Mouse (Mus musculus): Measurements from ENCODE around the gene Ppp1r2. TPM values are rescaled to one million over a fixed set of nuclear protein-coding genes. Genes with fewer than 3 reads are reported as not detected.

Ppp1r2 gene
- polyA plus RNA-seq, 1 experiment from 2014 or later = 94.9 TPM

DNA sequence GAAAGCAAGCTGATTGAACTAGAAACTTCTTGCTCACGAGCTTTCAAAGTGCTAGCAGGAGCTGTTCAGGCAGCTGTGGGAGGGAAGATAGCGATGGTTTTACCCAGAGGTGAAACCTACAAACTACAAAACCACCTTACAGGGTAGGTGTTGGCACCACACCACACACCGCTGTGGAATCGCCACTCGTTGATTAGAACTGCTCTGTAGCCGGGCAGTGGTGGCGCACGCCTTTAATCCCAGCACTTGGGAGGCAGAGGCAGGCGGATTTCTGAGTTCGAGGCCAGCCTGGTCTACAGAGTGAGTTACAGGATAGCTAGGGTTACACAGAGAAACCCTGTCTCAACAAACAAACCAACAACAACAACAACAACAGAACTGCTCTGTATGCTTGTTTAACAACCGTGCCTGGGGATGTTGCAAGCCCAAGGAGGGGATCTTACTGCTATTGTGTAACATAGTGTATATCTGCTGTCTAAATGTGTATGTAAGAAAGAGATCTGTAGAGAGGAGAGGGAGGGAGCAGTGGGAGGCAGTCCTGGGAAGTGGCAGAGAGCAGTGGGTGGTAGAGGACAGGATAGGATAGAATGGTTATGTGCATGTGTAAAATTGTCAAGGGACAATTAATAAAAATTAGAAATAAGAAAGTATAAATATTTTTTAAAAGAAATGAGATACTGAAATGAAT, 11.9 kb upstream of the Ppp1r2 start:
- Histone ChIP-seq H3K9me3 (replicated peaks) (no peaks in the 10 kb centered on the region), H3K4me2 (no peak overlapping the region), H3K27ac (no peak overlapping the region), H3K36me3 (no peaks in the 10 kb centered on the region), H3K4me1 (replicated peaks) (peaks cover 21% of the 10 kb centered on the region), H3K4me3 (no peak overlapping the region), H3K9ac (no peak overlapping the region), H3K27me3 (no peaks in the 10 kb centered on the region)
- ATAC-seq (replicated peaks; ENCODE audit: insufficient number of reproducible peaks, insufficient read depth, low FRiP score, low read depth) = no peak
- 88% methylated on average over 11 of the region's 11 CpGs for WGBS

DNA sequence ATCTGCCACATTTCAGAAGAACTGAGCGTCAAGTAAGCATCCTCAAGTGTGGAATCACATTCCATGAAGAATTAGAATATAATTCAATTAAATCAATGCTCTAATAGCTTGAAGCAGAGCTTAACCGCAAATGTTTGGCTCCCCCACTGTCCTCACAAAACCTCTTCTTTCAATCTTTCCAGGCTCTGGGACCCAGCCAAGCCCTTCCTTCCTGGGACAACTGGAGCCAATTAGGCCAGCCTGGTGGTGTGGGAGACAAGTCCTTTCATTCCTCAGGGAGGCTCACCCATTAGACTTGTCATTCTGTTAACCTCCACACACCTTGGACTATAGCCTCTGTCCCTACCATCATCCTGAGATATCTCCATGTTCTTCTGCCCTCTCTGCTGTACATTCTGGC, 6.9 kb upstream of the Ppp1r2 start:
- WGBS = 78% methylated on average over 2 of the region's 2 CpGs
- Histone ChIP-seq H3K27me3 (no peaks in the 10 kb centered on the region), H3K36me3 (no peaks in the 10 kb centered on the region), H3K4me1 (replicated peaks) (peaks cover 4% of the 10 kb centered on the region; the same call in 1 of the 2 replicates), H3K4me3 (no peak overlapping the region), H3K4me2 (no peak overlapping the region), H3K9ac (no peak overlapping the region), H3K9me3 (replicated peaks) (no peaks in the 10 kb centered on the region), H3K27ac (no peak overlapping the region)
- no peak for ATAC-seq (replicated peaks; ENCODE audit: insufficient number of reproducible peaks, insufficient read depth, low FRiP score, low read depth)

DNA sequence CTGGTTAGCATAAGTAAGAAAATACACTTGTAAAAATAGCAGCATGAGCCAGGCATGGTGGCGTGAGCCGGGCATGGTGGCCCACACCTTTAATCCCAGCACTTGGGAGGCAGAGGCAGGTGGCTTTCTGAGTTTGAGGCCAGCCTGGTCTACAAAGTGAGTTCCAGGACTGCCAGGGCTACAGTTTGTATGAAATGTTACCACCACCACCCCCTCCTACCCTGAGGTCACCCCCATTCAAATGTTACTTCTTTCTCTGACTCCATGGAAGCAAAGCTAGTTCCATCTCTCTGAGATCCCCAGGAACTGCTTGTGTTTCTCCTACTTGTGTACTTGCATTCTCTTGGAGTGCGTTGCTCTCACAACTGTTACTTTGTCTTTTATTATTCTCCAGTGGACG, 5.1 kb upstream of the Ppp1r2 start:
- no peak overlapping the region for H3K4me2 ChIP-seq
- H3K9ac ChIP-seq = no peak overlapping the region
- no peak overlapping the region for H3K4me3 ChIP-seq
- no peaks in the 10 kb centered on the region for H3K27me3 ChIP-seq
- H3K36me3 ChIP-seq = no peaks in the 10 kb centered on the region
- ATAC-seq (replicated peaks; ENCODE audit: insufficient number of reproducible peaks, insufficient read depth, low FRiP score, low read depth) = no peak
- no peaks in the 10 kb centered on the region for H3K9me3 ChIP-seq (replicated peaks)
- H3K27ac ChIP-seq = no peak overlapping the region
- WGBS = 87% methylated on average over 4 of the region's 4 CpGs
- peaks cover 21% of the 10 kb centered on the region for H3K4me1 ChIP-seq (replicated peaks)

DNA sequence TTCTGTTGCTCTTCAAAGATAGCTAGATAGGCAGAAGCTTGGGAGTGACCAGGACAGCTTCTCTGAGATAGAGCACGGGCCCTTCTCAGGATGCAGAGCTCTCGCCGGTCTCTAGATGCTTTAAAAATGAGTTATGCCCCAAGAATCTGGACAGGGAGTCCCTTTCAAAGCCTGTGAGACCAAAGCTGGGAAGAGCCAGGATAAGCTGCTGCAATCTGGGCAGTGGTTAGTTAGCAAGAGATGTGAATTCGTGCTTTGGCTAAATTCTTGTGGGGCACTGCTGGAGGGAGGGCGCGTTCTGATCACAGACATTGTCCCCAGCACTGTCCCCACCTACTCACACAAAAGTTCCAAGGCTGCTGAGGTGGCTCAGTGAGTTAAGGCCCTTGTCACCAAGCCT, 3.5 kb upstream of the Ppp1r2 start:
- Histone ChIP-seq H3K4me2 (no peak overlapping the region), H3K9me3 (replicated peaks) (no peaks in the 10 kb centered on the region), H3K4me3 (no peak overlapping the region), H3K27me3 (no peaks in the 10 kb centered on the region), H3K27ac (no peak overlapping the region), H3K4me1 (replicated peaks) (peaks cover 23% of the 10 kb centered on the region), H3K9ac (no peak overlapping the region), H3K36me3 (no peaks in the 10 kb centered on the region)
- WGBS = 64% methylated on average over 6 of the region's 6 CpGs
- ATAC-seq (replicated peaks; ENCODE audit: insufficient number of reproducible peaks, insufficient read depth, low FRiP score, low read depth) = no peak

DNA sequence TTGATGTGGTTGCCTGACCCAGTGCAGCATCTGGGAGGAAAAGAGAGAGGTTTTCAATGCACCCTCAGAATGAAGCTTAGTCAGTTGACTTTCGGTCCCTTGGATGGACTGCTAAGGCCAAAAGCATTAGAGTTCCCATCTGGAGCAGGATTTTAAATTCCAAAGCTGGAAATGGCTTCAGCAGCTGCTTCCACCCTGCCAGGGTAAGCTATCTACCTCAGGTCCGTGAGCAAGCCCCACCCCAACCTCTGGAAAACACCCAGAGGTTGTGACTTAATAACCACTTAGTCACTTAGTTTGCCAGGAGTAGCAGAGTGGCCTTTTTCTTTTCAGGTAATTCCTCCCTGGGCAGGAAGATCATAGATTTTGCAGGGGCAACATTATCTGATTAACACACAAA, 3.0 kb upstream of the Ppp1r2 start:
- Histone ChIP-seq H3K27ac (no peak overlapping the region), H3K4me2 (no peak overlapping the region), H3K9ac (no peak overlapping the region), H3K36me3 (no peaks in the 10 kb centered on the region), H3K4me3 (no peak overlapping the region), H3K4me1 (replicated peaks) (peaks cover 25% of the 10 kb centered on the region), H3K27me3 (no peaks in the 10 kb centered on the region), H3K9me3 (replicated peaks) (no peaks in the 10 kb centered on the region)
- ATAC-seq (replicated peaks; ENCODE audit: insufficient number of reproducible peaks, insufficient read depth, low FRiP score, low read depth) = no peak
- WGBS = 57% methylated on average over 2 of the region's 2 CpGs

DNA sequence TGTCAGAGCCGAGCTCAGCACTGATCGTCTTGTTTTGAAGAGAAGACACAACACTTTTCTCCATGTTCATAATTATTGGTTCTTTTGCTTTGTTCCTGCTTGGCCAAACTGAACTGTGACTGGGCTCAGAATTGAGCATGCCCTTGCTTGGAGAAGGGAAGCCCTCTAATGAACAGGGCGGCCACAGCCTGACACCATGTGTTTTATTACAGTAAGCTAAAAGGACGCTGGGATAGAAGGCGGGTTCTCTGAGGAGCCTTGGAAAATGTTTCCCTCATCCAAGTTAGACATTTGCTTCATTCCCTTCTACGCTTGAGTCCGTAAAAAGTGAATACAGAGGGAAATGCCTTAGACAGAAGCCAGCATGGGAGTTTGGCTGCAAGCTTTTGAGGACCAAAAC, 1.9 kb upstream of the Ppp1r2 start:
- peaks cover 34% of the 10 kb centered on the region for H3K4me1 ChIP-seq (replicated peaks)
- ATAC-seq (replicated peaks; ENCODE audit: insufficient number of reproducible peaks, insufficient read depth, low FRiP score, low read depth) = no peak
- no peak overlapping the region for H3K9ac ChIP-seq
- no peak overlapping the region for H3K4me3 ChIP-seq
- H3K9me3 ChIP-seq (replicated peaks) = no peaks in the 10 kb centered on the region
- peak overlapping the region; percentile 90 for H3K27ac ChIP-seq
- no peaks in the 10 kb centered on the region for H3K27me3 ChIP-seq
- no peaks in the 10 kb centered on the region for H3K36me3 ChIP-seq
- no peak overlapping the region for H3K4me2 ChIP-seq
- WGBS = 56% methylated on average over 7 of the region's 7 CpGs

DNA sequence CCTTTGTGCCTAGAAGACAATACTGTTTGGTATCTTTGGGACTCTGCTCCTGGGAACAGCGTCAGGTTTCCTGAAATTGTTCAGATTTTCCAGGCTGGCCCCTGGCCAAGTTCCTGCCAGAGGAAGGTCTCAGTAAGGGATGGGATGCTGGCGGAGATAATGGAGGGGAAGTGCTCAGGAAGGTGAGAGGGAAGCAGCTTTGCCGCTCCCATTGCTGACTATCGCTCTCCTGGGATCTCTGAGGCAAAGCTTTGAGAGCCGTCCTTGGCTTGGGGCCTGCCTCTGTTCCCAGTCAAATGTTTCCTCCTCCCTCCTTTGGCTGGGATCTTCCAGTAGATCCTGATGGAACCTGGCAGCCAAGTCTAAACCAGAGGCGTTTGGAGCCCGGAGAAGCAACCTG, 1.5 kb upstream of the Ppp1r2 start:
- Histone ChIP-seq H3K9me3 (replicated peaks) (no peaks in the 10 kb centered on the region), H3K4me2 (no peak overlapping the region), H3K4me3 (no peak overlapping the region), H3K9ac (no peak overlapping the region), H3K27ac (peak overlapping the region; percentile 90), H3K36me3 (no peaks in the 10 kb centered on the region), H3K4me1 (replicated peaks) (peaks cover 36% of the 10 kb centered on the region), H3K27me3 (no peaks in the 10 kb centered on the region)
- ATAC-seq (replicated peaks; ENCODE audit: insufficient number of reproducible peaks, insufficient read depth, low FRiP score, low read depth) = peak; percentile 50
- 37% methylated on average over 7 of the region's 7 CpGs for WGBS

DNA sequence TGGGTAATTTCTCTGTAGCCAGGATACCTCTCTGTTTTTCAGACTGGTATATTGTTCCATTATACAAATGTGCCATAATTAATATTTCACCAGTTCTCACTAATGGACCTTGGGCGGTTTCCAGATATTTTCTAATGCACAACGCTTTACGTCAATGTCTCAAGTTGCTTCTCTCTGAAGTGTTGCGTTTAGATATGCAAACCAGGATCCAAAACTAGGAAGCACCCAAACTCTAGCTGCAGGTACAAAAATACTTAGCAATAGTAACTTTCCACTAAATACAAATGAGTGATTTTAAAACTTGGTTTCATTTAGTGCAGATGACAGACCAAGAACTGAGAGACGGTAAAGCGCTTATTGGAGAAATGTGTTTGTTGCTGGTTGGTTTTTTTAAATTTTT, 993 bp downstream of the Ppp1r2 start:
- H3K4me3 ChIP-seq = peak overlapping the region; percentile 74
- no peaks in the 10 kb centered on the region for H3K36me3 ChIP-seq
- H3K27me3 ChIP-seq = no peaks in the 10 kb centered on the region
- no peaks in the 10 kb centered on the region for H3K9me3 ChIP-seq (replicated peaks)
- H3K9ac ChIP-seq = peak overlapping the region; percentile 95
- peak overlapping the region; percentile 90 for H3K27ac ChIP-seq
- peak overlapping the region; percentile 63 for H3K4me2 ChIP-seq
- 2% methylated on average over 6 of the region's 6 CpGs for WGBS
- no peak for ATAC-seq (replicated peaks; ENCODE audit: insufficient number of reproducible peaks, insufficient read depth, low FRiP score, low read depth)
- peaks cover 44% of the 10 kb centered on the region for H3K4me1 ChIP-seq (replicated peaks)

DNA sequence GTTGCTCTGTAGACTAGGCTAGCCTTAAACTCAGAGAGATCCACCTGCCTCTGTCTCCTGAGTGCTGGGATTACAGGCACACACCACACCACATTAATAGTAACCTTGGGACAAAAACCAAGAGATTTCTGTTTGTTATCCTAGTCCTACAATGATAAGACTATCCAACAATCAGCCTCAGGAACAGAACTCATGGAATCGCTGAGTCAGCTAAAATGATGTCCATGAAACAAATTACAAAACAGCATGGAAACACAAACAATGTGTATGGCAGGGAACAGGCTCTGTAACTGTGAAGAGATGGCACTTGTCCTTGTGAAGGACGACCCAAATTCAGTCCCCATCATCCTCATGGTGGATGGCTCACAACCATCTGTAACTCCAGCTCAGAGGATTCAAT, 8.4 kb downstream of the Ppp1r2 start:
- peaks cover 5% of the 10 kb centered on the region; the same call in 1 of the 2 replicates for H3K36me3 ChIP-seq
- no peak overlapping the region for H3K27ac ChIP-seq
- no peak overlapping the region for H3K4me3 ChIP-seq
- H3K27me3 ChIP-seq = no peaks in the 10 kb centered on the region
- H3K4me2 ChIP-seq = no peak overlapping the region
- H3K4me1 ChIP-seq (replicated peaks) = peaks cover 17% of the 10 kb centered on the region; the same call in 1 of the 2 replicates
- no peak overlapping the region for H3K9ac ChIP-seq
- no peaks in the 10 kb centered on the region for H3K9me3 ChIP-seq (replicated peaks)
- 85% methylated on average over 2 of the region's 2 CpGs for WGBS
- no peak for ATAC-seq (replicated peaks; ENCODE audit: insufficient number of reproducible peaks, insufficient read depth, low FRiP score, low read depth)

DNA sequence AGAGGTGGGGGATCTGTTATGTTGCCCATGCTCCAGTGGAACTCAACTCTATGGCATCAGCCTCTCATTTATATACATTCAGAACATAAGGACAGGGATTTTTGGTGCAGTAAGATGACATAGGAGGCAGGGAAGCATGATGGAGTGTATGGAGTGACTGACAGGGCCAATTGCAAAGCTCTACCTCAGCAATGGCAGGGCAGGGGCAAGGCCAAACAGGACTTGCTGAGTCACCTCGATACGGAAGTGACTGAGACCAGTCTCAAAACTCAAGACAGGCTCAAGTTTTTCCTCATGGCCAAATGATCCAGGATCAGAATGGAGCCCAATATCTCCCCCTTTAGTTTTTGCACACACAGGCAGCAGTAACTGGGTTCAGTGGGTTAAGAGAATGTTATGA, 18.9 kb downstream of the Ppp1r2 start:
- Histone ChIP-seq H3K36me3 (peaks cover 57% of the 10 kb centered on the region), H3K27ac (no peak overlapping the region)
- WGBS = 91% methylated on average over 2 of the region's 2 CpGs

DNA sequence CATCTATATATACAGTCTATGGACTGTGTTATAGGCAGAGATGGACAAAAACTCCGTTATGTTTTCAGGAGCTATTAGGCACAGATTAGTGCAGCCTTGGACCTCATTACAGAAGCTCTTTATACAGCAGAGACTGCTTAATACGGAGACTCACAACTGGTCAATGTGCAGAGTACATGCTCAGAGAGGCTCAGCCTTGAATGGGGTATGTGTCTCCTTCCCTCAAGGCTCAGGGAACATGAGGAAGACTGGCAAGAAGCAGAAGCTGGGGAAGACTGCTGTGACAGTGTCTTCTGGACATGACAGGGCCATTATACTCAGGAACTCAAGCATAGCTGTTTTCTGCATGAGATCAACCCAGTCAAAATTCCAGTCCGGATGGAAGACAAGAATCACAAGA, 19.4 kb downstream of the Ppp1r2 start:
- no peak overlapping the region for H3K9ac ChIP-seq
- no peak for ATAC-seq (replicated peaks; ENCODE audit: insufficient number of reproducible peaks, insufficient read depth, low FRiP score, low read depth)
- no peak overlapping the region for H3K4me2 ChIP-seq
- no peak overlapping the region for H3K27ac ChIP-seq
- peaks cover 54% of the 10 kb centered on the region for H3K36me3 ChIP-seq
- H3K27me3 ChIP-seq = no peaks in the 10 kb centered on the region
- H3K9me3 ChIP-seq (replicated peaks) = no peaks in the 10 kb centered on the region
- WGBS = 80% methylated on average over 3 of the region's 3 CpGs
- H3K4me1 ChIP-seq (replicated peaks) = no peaks in the 10 kb centered on the region
- no peak overlapping the region for H3K4me3 ChIP-seq

More for the DNA sequence above, 18.9 kb downstream of the Ppp1r2 start:
- Histone ChIP-seq H3K4me3 (no peak overlapping the region), H3K4me2 (no peak overlapping the region), H3K27me3 (no peaks in the 10 kb centered on the region), H3K9me3 (replicated peaks) (no peaks in the 10 kb centered on the region), H3K9ac (no peak overlapping the region), H3K4me1 (replicated peaks) (no peaks in the 10 kb centered on the region)
- no peak for ATAC-seq (replicated peaks; ENCODE audit: insufficient number of reproducible peaks, insufficient read depth, low FRiP score, low read depth)

DNA sequence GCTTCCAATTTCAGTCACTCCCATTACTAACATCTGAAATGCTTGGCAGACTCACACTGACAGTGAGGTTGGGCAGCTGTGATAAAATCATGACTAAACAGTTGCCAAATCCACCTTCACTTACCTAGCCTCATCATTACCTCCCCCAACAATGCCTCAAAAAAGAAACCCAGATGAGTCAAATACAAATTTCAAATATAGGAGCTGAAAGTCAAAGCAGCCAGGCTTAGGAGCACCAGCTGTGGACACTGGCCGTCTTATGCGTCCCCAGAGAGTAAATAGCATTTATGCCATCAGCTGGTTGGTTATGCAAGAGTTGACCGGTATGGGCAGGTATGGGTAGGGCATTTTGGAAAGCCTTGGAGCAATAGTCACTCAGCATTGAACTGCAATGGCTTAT, 25.7 kb downstream of the Ppp1r2 start:
- H3K27me3 ChIP-seq = no peaks in the 10 kb centered on the region
- H3K27ac ChIP-seq = no peak overlapping the region
- peaks cover 12% of the 10 kb centered on the region for H3K36me3 ChIP-seq
- H3K9me3 ChIP-seq (replicated peaks) = no peaks in the 10 kb centered on the region
- no peak for ATAC-seq (replicated peaks; ENCODE audit: insufficient number of reproducible peaks, insufficient read depth, low FRiP score, low read depth)
- H3K9ac ChIP-seq = no peak overlapping the region
- 91% methylated on average over 3 of the region's 3 CpGs for WGBS
- no peak overlapping the region for H3K4me2 ChIP-seq
- no peak overlapping the region for H3K4me3 ChIP-seq
- no peaks in the 10 kb centered on the region for H3K4me1 ChIP-seq (replicated peaks)

Measured in heart, embryonic 15.5 days (tissue).